Mouse (Mus musculus): ENCODE data around the gene St8sia1. TPM values are rescaled to one million over a fixed set of nuclear protein-coding genes. Genes with fewer than 3 reads are reported as not detected.

St8sia1 gene
- polyA plus RNA-seq, 1 experiment from 2014 or later = 2.7 TPM

GRCm38 (mm10) chr6:142880849-142881470, 83.3 kb downstream of the St8sia1 start:
- Histone ChIP-seq H3K4me2 (ENCODE audit: low read depth, low read length) (no peak overlapping the region), H3K4me3 (ENCODE audit: low read depth, low read length) (no peak overlapping the region), H3K9ac (replicated peaks; ENCODE audit: low read length) (no peak overlapping the region), H3K36me3 (replicated peaks; ENCODE audit: control insufficient read depth, insufficient read depth, low read depth, low read length) (no peaks in the 10 kb centered on the region), H3K27me3 (ENCODE audit: control insufficient read depth, insufficient read depth, low read length) (no peaks in the 10 kb centered on the region), H3K9me3 (replicated peaks; ENCODE audit: control insufficient read depth, low read length) (no peaks in the 10 kb centered on the region), H3K27ac (replicated peaks; ENCODE audit: low read depth, low read length) (no peak overlapping the region), H3K4me1 (ENCODE audit: control insufficient read depth, insufficient read depth, low read length) (0 out of 2 replicates have a peak, but pooled peaks cover 3% of the 10 kb centered on the region)
- no peak for DNase-seq (ENCODE audit: low spot score)
- WGBS = 93% methylated on average over 8 of the region's 8 CpGs
- ATAC-seq (replicated peaks; ENCODE audit: insufficient number of reproducible peaks, low FRiP score, low TSS enrichment, low read depth) = no peak

GRCm38 (mm10) chr6:142878744-142879701, 85.2 kb downstream of the St8sia1 start:
- H3K4me3 ChIP-seq (ENCODE audit: low read depth, low read length) = no peak overlapping the region
- no peaks in the 10 kb centered on the region for H3K9me3 ChIP-seq (replicated peaks; ENCODE audit: control insufficient read depth, low read length)
- H3K27ac ChIP-seq (replicated peaks; ENCODE audit: low read depth, low read length) = no peak overlapping the region; the same call in 1 of the 2 replicates
- 0 out of 2 replicates have a peak, but pooled peaks cover 3% of the 10 kb centered on the region for H3K4me1 ChIP-seq (ENCODE audit: control insufficient read depth, insufficient read depth, low read length)
- ATAC-seq (replicated peaks; ENCODE audit: insufficient number of reproducible peaks, low FRiP score, low TSS enrichment, low read depth) (no peak), DNase-seq (ENCODE audit: low spot score) (no peak)
- H3K27me3 ChIP-seq (ENCODE audit: control insufficient read depth, insufficient read depth, low read length) = no peaks in the 10 kb centered on the region
- H3K9ac ChIP-seq (replicated peaks; ENCODE audit: low read length) = no peak overlapping the region
- 35% methylated on average over 15 of the region's 15 CpGs for WGBS
- H3K4me2 ChIP-seq (ENCODE audit: low read depth, low read length) = no peak overlapping the region
- H3K36me3 ChIP-seq (replicated peaks; ENCODE audit: control insufficient read depth, insufficient read depth, low read depth, low read length) = no peaks in the 10 kb centered on the region

- Histone ChIP-seq H3K4me3 (ENCODE audit: low read depth, low read length) (no peak overlapping the region), H3K27me3 (ENCODE audit: control insufficient read depth, insufficient read depth, low read length) (no peaks in the 10 kb centered on the region), H3K4me2 (ENCODE audit: low read depth, low read length) (no peak overlapping the region), H3K27ac (replicated peaks; ENCODE audit: low read depth, low read length) (peak overlapping the region; percentile 47; the same call in 1 of the 2 replicates), H3K36me3 (replicated peaks; ENCODE audit: control insufficient read depth, insufficient read depth, low read depth, low read length) (no peaks in the 10 kb centered on the region), H3K4me1 (ENCODE audit: control insufficient read depth, insufficient read depth, low read length) (0 out of 2 replicates have a peak, but pooled peaks cover 3% of the 10 kb centered on the region), H3K9me3 (replicated peaks; ENCODE audit: control insufficient read depth, low read length) (no peaks in the 10 kb centered on the region), H3K9ac (replicated peaks; ENCODE audit: low read length) (no peak overlapping the region)
- DNase-seq (ENCODE audit: low spot score) (no peak), ATAC-seq (replicated peaks; ENCODE audit: insufficient number of reproducible peaks, low FRiP score, low TSS enrichment, low read depth) (no peak)
- WGBS = 75% methylated on average over 6 of the region's 6 CpGs
These were observed 87.0 kb downstream of the St8sia1 start for GRCm38 (mm10) chr6:142877221-142877620.

DNA sequence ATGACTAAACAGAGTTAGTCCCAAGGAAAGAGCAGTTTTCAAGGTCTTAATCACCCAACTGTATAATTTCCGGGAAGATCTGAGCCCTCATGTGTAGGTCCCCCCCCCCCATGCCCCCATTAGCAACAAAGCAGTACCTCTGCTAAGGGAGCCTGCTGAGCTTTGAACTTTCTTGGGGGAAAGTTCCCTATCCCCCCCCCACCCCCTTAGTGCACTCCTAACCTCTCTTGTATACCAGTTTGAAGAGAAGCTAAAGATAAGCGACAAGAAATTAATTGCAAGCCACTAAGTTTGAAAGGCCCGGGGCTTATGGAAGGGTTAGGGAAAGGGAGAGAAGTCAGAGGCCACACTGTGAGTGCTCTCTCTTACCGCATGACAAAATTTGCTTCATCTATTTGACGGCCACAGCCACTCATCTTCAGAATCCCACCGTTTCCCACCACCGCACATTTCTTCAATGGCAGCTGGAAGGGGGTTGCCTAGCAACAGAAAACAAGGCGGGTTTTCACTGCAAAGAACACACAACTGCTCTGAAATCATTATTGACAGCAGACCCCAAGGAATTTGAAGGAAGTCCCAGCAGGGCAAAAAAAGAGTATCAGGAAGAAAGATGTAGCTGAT, 87.9 kb downstream of the St8sia1 start:
- 0 out of 2 replicates have a peak, but pooled peaks cover 3% of the 10 kb centered on the region for H3K4me1 ChIP-seq (ENCODE audit: control insufficient read depth, insufficient read depth, low read length)
- H3K4me2 ChIP-seq (ENCODE audit: low read depth, low read length) = no peak overlapping the region
- peak; percentile 78 for DNase-seq (ENCODE audit: low spot score)
- H3K4me3 ChIP-seq (ENCODE audit: low read depth, low read length) = no peak overlapping the region
- ATAC-seq (replicated peaks; ENCODE audit: insufficient number of reproducible peaks, low FRiP score, low TSS enrichment, low read depth) = peak; percentile 75
- WGBS = 19% methylated on average over 8 of the region's 8 CpGs
- no peak overlapping the region for H3K9ac ChIP-seq (replicated peaks; ENCODE audit: low read length)
- no peaks in the 10 kb centered on the region for H3K27me3 ChIP-seq (ENCODE audit: control insufficient read depth, insufficient read depth, low read length)
- no peaks in the 10 kb centered on the region for H3K36me3 ChIP-seq (replicated peaks; ENCODE audit: control insufficient read depth, insufficient read depth, low read depth, low read length)
- H3K27ac ChIP-seq (replicated peaks; ENCODE audit: low read depth, low read length) = no peak overlapping the region
- H3K9me3 ChIP-seq (replicated peaks; ENCODE audit: control insufficient read depth, low read length) = no peaks in the 10 kb centered on the region

- WGBS = 76% methylated on average over 11 of the region's 11 CpGs
- Histone ChIP-seq H3K9ac (replicated peaks; ENCODE audit: low read length) (no peak overlapping the region), H3K4me2 (ENCODE audit: low read depth, low read length) (no peak overlapping the region), H3K27ac (replicated peaks; ENCODE audit: low read depth, low read length) (no peak overlapping the region), H3K36me3 (replicated peaks; ENCODE audit: control insufficient read depth, insufficient read depth, low read depth, low read length) (no peaks in the 10 kb centered on the region), H3K9me3 (replicated peaks; ENCODE audit: control insufficient read depth, low read length) (no peaks in the 10 kb centered on the region), H3K4me1 (ENCODE audit: control insufficient read depth, insufficient read depth, low read length) (0 out of 2 replicates have a peak, but pooled peaks cover 3% of the 10 kb centered on the region), H3K27me3 (ENCODE audit: control insufficient read depth, insufficient read depth, low read length) (no peaks in the 10 kb centered on the region), H3K4me3 (ENCODE audit: low read depth, low read length) (no peak overlapping the region)
- DNase-seq (ENCODE audit: low spot score) (no peak), ATAC-seq (replicated peaks; ENCODE audit: insufficient number of reproducible peaks, low FRiP score, low TSS enrichment, low read depth) (no peak)
These were observed 90.3 kb downstream of the St8sia1 start for GRCm38 (mm10) chr6:142873795-142874563.

DNA sequence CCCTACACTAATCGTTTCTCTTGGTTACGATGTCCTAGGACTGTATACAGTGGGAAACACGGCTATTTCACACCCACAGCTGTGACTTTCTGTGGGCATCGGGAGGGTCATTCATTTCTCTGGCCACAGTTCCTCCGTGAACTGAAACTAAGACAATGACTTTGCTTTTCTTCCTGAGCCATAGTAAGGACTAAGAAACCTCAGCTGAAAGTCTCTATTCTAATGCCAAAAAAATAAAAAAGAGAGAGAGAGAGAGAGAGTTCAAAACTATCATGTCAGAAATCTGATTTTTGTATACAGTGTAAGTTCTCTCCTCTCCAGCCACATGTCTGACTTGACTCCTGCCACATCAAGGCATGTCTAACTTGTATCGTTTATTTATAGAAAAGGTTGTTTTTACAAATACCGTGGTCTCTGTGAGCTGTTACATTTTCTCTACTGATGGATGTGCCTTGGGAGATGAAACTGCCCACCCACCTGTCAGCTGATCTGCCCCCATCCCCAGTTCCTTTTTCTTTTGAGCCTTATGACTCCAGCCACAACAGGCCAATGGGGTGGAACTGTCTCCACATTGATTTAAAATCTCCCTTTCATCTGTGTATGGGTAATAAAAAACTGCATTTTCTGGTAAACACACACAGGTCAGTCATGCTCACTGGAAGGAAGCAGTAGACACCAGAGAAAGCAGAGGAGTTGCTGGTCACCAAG, 94.4 kb downstream of the St8sia1 start:
- Histone ChIP-seq H3K9me3 (replicated peaks; ENCODE audit: control insufficient read depth, low read length) (no peaks in the 10 kb centered on the region), H3K9ac (replicated peaks; ENCODE audit: low read length) (no peak overlapping the region), H3K27ac (replicated peaks; ENCODE audit: low read depth, low read length) (no peak overlapping the region), H3K36me3 (replicated peaks; ENCODE audit: control insufficient read depth, insufficient read depth, low read depth, low read length) (no peaks in the 10 kb centered on the region), H3K4me1 (ENCODE audit: control insufficient read depth, insufficient read depth, low read length) (no peaks in the 10 kb centered on the region), H3K27me3 (ENCODE audit: control insufficient read depth, insufficient read depth, low read length) (no peaks in the 10 kb centered on the region), H3K4me2 (ENCODE audit: low read depth, low read length) (no peak overlapping the region), H3K4me3 (ENCODE audit: low read depth, low read length) (no peak overlapping the region)
- 83% methylated on average over 7 of the region's 7 CpGs for WGBS
- ATAC-seq (replicated peaks; ENCODE audit: insufficient number of reproducible peaks, low FRiP score, low TSS enrichment, low read depth) (no peak), DNase-seq (ENCODE audit: low spot score) (no peak)

GRCm38 (mm10) chr6:142867471-142868055, 96.7 kb downstream of the St8sia1 start:
- H3K36me3 ChIP-seq (replicated peaks; ENCODE audit: control insufficient read depth, insufficient read depth, low read depth, low read length) = no peaks in the 10 kb centered on the region
- no peaks in the 10 kb centered on the region for H3K27me3 ChIP-seq (ENCODE audit: control insufficient read depth, insufficient read depth, low read length)
- H3K4me1 ChIP-seq (ENCODE audit: control insufficient read depth, insufficient read depth, low read length) = no peaks in the 10 kb centered on the region
- H3K9me3 ChIP-seq (replicated peaks; ENCODE audit: control insufficient read depth, low read length) = no peaks in the 10 kb centered on the region
- ATAC-seq (replicated peaks; ENCODE audit: insufficient number of reproducible peaks, low FRiP score, low TSS enrichment, low read depth) (0 out of 2 replicates have a peak, but pooled peaks have one; percentile 34), DNase-seq (ENCODE audit: low spot score) (no peak)
- no peak overlapping the region for H3K4me2 ChIP-seq (ENCODE audit: low read depth, low read length)
- WGBS = 37% methylated on average over 9 of the region's 9 CpGs
- H3K27ac ChIP-seq (replicated peaks; ENCODE audit: low read depth, low read length) = 0 out of 2 replicates have a peak overlapping the region, but pooled peaks have one; percentile 28
- no peak overlapping the region for H3K4me3 ChIP-seq (ENCODE audit: low read depth, low read length)
- no peak overlapping the region for H3K9ac ChIP-seq (replicated peaks; ENCODE audit: low read length)
